Mouse (Mus musculus) liver, adult 2 months (tissue): ENCODE results near the gene Olfr128.

Experiments used
- CTCF ChIP-seq: fragments of 200-500 bp; IDR thresholded peaks from 2 replicates; pipeline ENCODE4 v1.5.1; 2011; ENCODE audit warnings: low read depth, low read length, control low read depth
- POLR2A ChIP-seq: fragments of 200-500 bp; IDR thresholded peaks from 2 replicates; pipeline ENCODE4 v1.6.1; 2011; ENCODE audit warnings: low read length, control low read depth; ENCODE audit not compliant: insufficient read depth; ENCODE audit errors: extremely low read depth

DNA sequence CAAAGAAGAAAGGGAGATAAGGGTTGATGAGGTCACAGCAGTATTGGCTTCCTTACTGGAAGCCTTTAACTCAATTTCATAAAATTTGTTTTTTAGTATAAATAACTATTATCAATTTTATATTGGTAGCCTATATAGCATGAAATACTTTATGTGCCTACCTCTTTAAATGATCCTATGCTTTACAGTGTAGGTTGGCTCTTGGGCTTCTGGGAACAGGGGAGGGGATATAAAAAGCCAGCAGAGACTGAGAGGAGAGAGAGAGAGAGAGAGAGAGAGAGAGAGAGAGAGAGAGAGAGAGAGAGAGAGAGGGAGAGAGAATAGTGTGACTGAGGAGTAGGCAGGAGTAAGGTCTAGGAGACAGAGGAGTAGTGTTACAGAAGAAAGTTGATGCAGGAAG lies at the start of gene Olfr128:
- TF ChIP-seq CTCF (no peak), POLR2A (no peak)
